Mouse (Mus musculus): ENCODE results near the gene Mfsd12. TPM values are rescaled to one million over a fixed set of nuclear protein-coding genes. Genes with fewer than 3 reads are reported as not detected.
A peak's percentile ranks its signal among the peaks of the same experiment; 100 is the strongest.

The Mfsd12 gene
- polyA plus RNA-seq, 1 experiment from 2014 or later = 10.7 TPM

- peaks cover 37% of the 10 kb centered on the region for H3K4me1 ChIP-seq
- H3K4me2 ChIP-seq = peak overlapping the region; percentile 35
- H3K27ac ChIP-seq = peak overlapping the region; percentile 91
- peaks cover 30% of the 10 kb centered on the region for H3K36me3 ChIP-seq
- H3K27me3 ChIP-seq = peaks cover 27% of the 10 kb centered on the region
- H3K4me3 ChIP-seq = peak overlapping the region; percentile 12; the same call in 1 of the 2 replicates
- no peaks in the 10 kb centered on the region for H3K9me3 ChIP-seq
- peak overlapping the region; percentile 57 for H3K9ac ChIP-seq
- WGBS = 58% methylated on average over 10 of the region's 10 CpGs
- peak; percentile 59 for ATAC-seq (ENCODE audit: insufficient number of reproducible peaks, insufficient read depth, low FRiP score, low TSS enrichment, low read depth)
Measured at GRCm38 (mm10) chr10:81329194-81329975, 27.9 kb upstream of the Mfsd12 start.

- H3K27me3 ChIP-seq = peaks cover 33% of the 10 kb centered on the region
- peak overlapping the region; percentile 35 for H3K4me2 ChIP-seq
- ATAC-seq (ENCODE audit: insufficient number of reproducible peaks, insufficient read depth, low FRiP score, low TSS enrichment, low read depth) = no peak
- H3K27ac ChIP-seq = peak overlapping the region; percentile 91
- H3K4me1 ChIP-seq = peaks cover 44% of the 10 kb centered on the region
- H3K9ac ChIP-seq = peak overlapping the region; percentile 57
- H3K36me3 ChIP-seq = peaks cover 24% of the 10 kb centered on the region
- WGBS = 53% methylated on average over 4 of the region's 4 CpGs
- no peaks in the 10 kb centered on the region for H3K9me3 ChIP-seq
- peak overlapping the region; percentile 12; the same call in 1 of the 2 replicates for H3K4me3 ChIP-seq
Measured at GRCm38 (mm10) chr10:81330007-81330406, 27.3 kb upstream of the Mfsd12 start.

- Histone ChIP-seq H3K9ac (peak overlapping the region; percentile 52; the same call in 1 of the 2 replicates), H3K36me3 (peaks cover under 1% of the 10 kb centered on the region), H3K27ac (no peak overlapping the region), H3K4me3 (peak overlapping the region; percentile 20; the same call in 1 of the 2 replicates), H3K4me1 (peaks cover 58% of the 10 kb centered on the region), H3K9me3 (no peaks in the 10 kb centered on the region), H3K4me2 (peak overlapping the region; percentile 31), H3K27me3 (peaks cover 40% of the 10 kb centered on the region)
- WGBS = 19% methylated on average over 29 of the region's 29 CpGs
- ATAC-seq (ENCODE audit: insufficient number of reproducible peaks, insufficient read depth, low FRiP score, low TSS enrichment, low read depth) = no peak
Measured at GRCm38 (mm10) chr10:81332277-81332676, 25.0 kb upstream of the Mfsd12 start.

GRCm38 (mm10) chr10:81334324-81334723 lies 23.0 kb upstream of the Mfsd12 start:
- WGBS = 63% methylated on average over 11 of the region's 11 CpGs
- H3K9me3 ChIP-seq = no peaks in the 10 kb centered on the region
- ATAC-seq (ENCODE audit: insufficient number of reproducible peaks, insufficient read depth, low FRiP score, low TSS enrichment, low read depth) = no peak
- no peak overlapping the region for H3K4me2 ChIP-seq
- H3K27ac ChIP-seq = 0 out of 2 replicates have a peak overlapping the region, but pooled peaks have one; percentile 88
- peaks cover 56% of the 10 kb centered on the region for H3K27me3 ChIP-seq
- no peak overlapping the region for H3K9ac ChIP-seq
- H3K4me3 ChIP-seq = no peak overlapping the region
- no peaks in the 10 kb centered on the region for H3K36me3 ChIP-seq
- peaks cover 45% of the 10 kb centered on the region for H3K4me1 ChIP-seq

GRCm38 (mm10) chr10:81335393-81336340 lies 21.6 kb upstream of the Mfsd12 start:
- peak overlapping the region; percentile 88 for H3K27ac ChIP-seq
- 40% methylated on average over 18 of the region's 19 CpGs for WGBS
- peaks cover 32% of the 10 kb centered on the region for H3K4me1 ChIP-seq
- peak; percentile 15; the same call in 1 of the 2 replicates for ATAC-seq (ENCODE audit: insufficient number of reproducible peaks, insufficient read depth, low FRiP score, low TSS enrichment, low read depth)
- peak overlapping the region; percentile 54; the same call in 1 of the 2 replicates for H3K9ac ChIP-seq
- H3K36me3 ChIP-seq = no peaks in the 10 kb centered on the region
- H3K4me3 ChIP-seq = no peak overlapping the region
- H3K27me3 ChIP-seq = peaks cover 59% of the 10 kb centered on the region
- peak overlapping the region; percentile 28 for H3K4me2 ChIP-seq
- H3K9me3 ChIP-seq = no peaks in the 10 kb centered on the region

GRCm38 (mm10) chr10:81336558-81336957 lies 20.7 kb upstream of the Mfsd12 start:
- WGBS = 96% methylated on average over 4 of the region's 4 CpGs
- Histone ChIP-seq H3K27me3 (peaks cover 67% of the 10 kb centered on the region), H3K9me3 (no peaks in the 10 kb centered on the region), H3K36me3 (no peaks in the 10 kb centered on the region), H3K4me3 (no peak overlapping the region), H3K27ac (peak overlapping the region; percentile 88; the same call in 1 of the 2 replicates), H3K4me2 (no peak overlapping the region), H3K9ac (no peak overlapping the region), H3K4me1 (peaks cover 34% of the 10 kb centered on the region)
- ATAC-seq (ENCODE audit: insufficient number of reproducible peaks, insufficient read depth, low FRiP score, low TSS enrichment, low read depth) = no peak

GRCm38 (mm10) chr10:81340551-81341332 lies 16.5 kb upstream of the Mfsd12 start:
- no peak for ATAC-seq (ENCODE audit: insufficient number of reproducible peaks, insufficient read depth, low FRiP score, low TSS enrichment, low read depth)
- H3K4me2 ChIP-seq = no peak overlapping the region
- H3K9me3 ChIP-seq = no peaks in the 10 kb centered on the region
- no peak overlapping the region for H3K4me3 ChIP-seq
- no peak overlapping the region for H3K27ac ChIP-seq
- peaks cover 7% of the 10 kb centered on the region for H3K36me3 ChIP-seq
- 37% methylated on average over 17 of the region's 17 CpGs for WGBS
- H3K4me1 ChIP-seq = peaks cover 20% of the 10 kb centered on the region
- H3K9ac ChIP-seq = no peak overlapping the region
- peaks cover 70% of the 10 kb centered on the region for H3K27me3 ChIP-seq

GRCm38 (mm10) chr10:81341333-81341949 lies 15.8 kb upstream of the Mfsd12 start:
- peak overlapping the region; percentile 4; the same call in 1 of the 2 replicates for H3K4me3 ChIP-seq
- peaks cover 14% of the 10 kb centered on the region for H3K4me1 ChIP-seq
- H3K27me3 ChIP-seq = peaks cover 77% of the 10 kb centered on the region
- H3K9me3 ChIP-seq = no peaks in the 10 kb centered on the region
- no peak overlapping the region for H3K27ac ChIP-seq
- WGBS = 32% methylated on average over 16 of the region's 16 CpGs
- peaks cover 11% of the 10 kb centered on the region for H3K36me3 ChIP-seq
- H3K9ac ChIP-seq = no peak overlapping the region
- ATAC-seq (ENCODE audit: insufficient number of reproducible peaks, insufficient read depth, low FRiP score, low TSS enrichment, low read depth) = no peak
- no peak overlapping the region for H3K4me2 ChIP-seq

- peak within 1 kb of the TSS; percentile 69 for H3K9ac ChIP-seq
- no peaks in the 10 kb centered on the region for H3K9me3 ChIP-seq
- H3K4me1 ChIP-seq = peaks cover 25% of the 10 kb centered on the region
- no peak for ATAC-seq (ENCODE audit: insufficient number of reproducible peaks, insufficient read depth, low FRiP score, low TSS enrichment, low read depth)
- no peak within 1 kb of the TSS for H3K27ac ChIP-seq
- H3K36me3 ChIP-seq = peaks cover 18% of the 10 kb centered on the region
- WGBS = 6% methylated on average over 60 of the region's 67 CpGs
- peaks cover 82% of the 10 kb centered on the region for H3K27me3 ChIP-seq
- peak within 1 kb of the TSS; percentile 47 for H3K4me3 ChIP-seq
- H3K4me2 ChIP-seq = peak within 1 kb of the TSS; percentile 76
Measured at GRCm38 (mm10) chr10:81342686-81343505, 14.4 kb upstream of the Mfsd12 start, which contains the start of gene Gipc3. Gene Gipc3, minus strand, starts transcription at chr10:81343266.
